Mouse (Mus musculus): ENCODE measurements around the gene Acot11. TPM values are rescaled to one million over a fixed set of nuclear protein-coding genes. Genes with fewer than 3 reads are reported as not detected.
A peak's percentile ranks its signal among the peaks of the same experiment; 100 is the strongest.

Acot11 gene
- polyA plus RNA-seq, 1 experiment from 2014 or later = 0.93 TPM

- H3K4me2 ChIP-seq (replicated peaks; ENCODE audit: low read depth, low read length) = no peak overlapping the region
- H3K4me3 ChIP-seq (ENCODE audit: low read depth, low read length) = no peak overlapping the region
- TF ChIP-seq EP300 (IDR thresholded peaks at IDR 0.05) = no peak
- no peak for TF ChIP-seq CTCF (IDR thresholded peaks at IDR 0.05)
- H3K27me3 ChIP-seq (replicated peaks; ENCODE audit: insufficient read depth, low read length) = no peaks in the 10 kb centered on the region
- 76% methylated on average over 10 of the region's 10 CpGs for WGBS
- no peaks in the 10 kb centered on the region for H3K36me3 ChIP-seq (ENCODE audit: insufficient read depth, low read length)
- no peak overlapping the region for H3K27ac ChIP-seq (ENCODE audit: low read length)
- ATAC-seq = no peak
- H3K9me3 ChIP-seq (ENCODE audit: low read length) = no peaks in the 10 kb centered on the region
- H3K9ac ChIP-seq (replicated peaks; ENCODE audit: low read depth) = no peak overlapping the region
- DNase-seq (ENCODE audit: low spot score) = no peak
- H3K4me1 ChIP-seq (ENCODE audit: insufficient read depth, low read depth, low read length) = no peaks in the 10 kb centered on the region
These were observed 100.8 kb downstream of the Acot11 start for GRCm38 (mm10) chr4:106703956-106704355.

- Histone ChIP-seq H3K9ac (replicated peaks; ENCODE audit: low read depth) (no peak overlapping the region), H3K36me3 (ENCODE audit: insufficient read depth, low read length) (no peaks in the 10 kb centered on the region), H3K27me3 (replicated peaks; ENCODE audit: insufficient read depth, low read length) (no peaks in the 10 kb centered on the region), H3K4me2 (replicated peaks; ENCODE audit: low read depth, low read length) (no peak overlapping the region), H3K4me1 (ENCODE audit: insufficient read depth, low read depth, low read length) (no peaks in the 10 kb centered on the region), H3K4me3 (ENCODE audit: low read depth, low read length) (no peak overlapping the region), H3K27ac (ENCODE audit: low read length) (no peak overlapping the region), H3K9me3 (ENCODE audit: low read length) (no peaks in the 10 kb centered on the region)
- whole genome bisulfite sequencing = 27% methylated on average over 4 of the region's 4 CpGs
- DNase-seq (ENCODE audit: low spot score) (no peak), ATAC-seq (no peak)
- TF ChIP-seq CTCF (IDR thresholded peaks at IDR 0.05) (no peak), EP300 (IDR thresholded peaks at IDR 0.05) (no peak)
These were observed 104.0 kb downstream of the Acot11 start for GRCm38 (mm10) chr4:106700798-106701197.

GRCm38 (mm10) chr4:106699989-106700388 lies 104.8 kb downstream of the Acot11 start:
- DNase-seq (ENCODE audit: low spot score) = peak; percentile 51
- Histone ChIP-seq H3K4me1 (ENCODE audit: insufficient read depth, low read depth, low read length) (no peaks in the 10 kb centered on the region), H3K9me3 (ENCODE audit: low read length) (no peaks in the 10 kb centered on the region), H3K27ac (ENCODE audit: low read length) (no peak overlapping the region), H3K9ac (replicated peaks; ENCODE audit: low read depth) (no peak overlapping the region), H3K4me2 (replicated peaks; ENCODE audit: low read depth, low read length) (no peak overlapping the region), H3K36me3 (ENCODE audit: insufficient read depth, low read length) (no peaks in the 10 kb centered on the region), H3K27me3 (replicated peaks; ENCODE audit: insufficient read depth, low read length) (no peaks in the 10 kb centered on the region), H3K4me3 (ENCODE audit: low read depth, low read length) (no peak overlapping the region)
- peak; percentile 69 for TF ChIP-seq CTCF (IDR thresholded peaks at IDR 0.05)
- no peak for TF ChIP-seq EP300 (IDR thresholded peaks at IDR 0.05)
- 14% methylated on average over 9 of the region's 9 CpGs for WGBS
- peak; percentile 48 for ATAC-seq

Other genes starting within 250 kb of the Acot11 start
- 5.0 and 5.7 TPM in 2 replicates for gene Dhcr24, start 244.0 kb downstream of the Acot11 start, polyA plus RNA-seq (2015; fragmentation: Nextera tagmentation; extraction: Ambion mirVana)
- not detected in 2 replicates for gene Lexm, start 187.8 kb downstream of the Acot11 start, polyA plus RNA-seq (2015; fragmentation: Nextera tagmentation; extraction: Ambion mirVana)
- 2.2 and 2.5 TPM in 2 replicates for gene Ttc22, start 182.6 kb downstream of the Acot11 start, polyA plus RNA-seq (2015; fragmentation: Nextera tagmentation; extraction: Ambion mirVana)
- gene Pars2, start 153.9 kb downstream of the Acot11 start, polyA plus RNA-seq (2015; fragmentation: Nextera tagmentation; extraction: Ambion mirVana) = 5.2 and 5.8 TPM in 2 replicates
- gene Ttc4, start 126.1 kb downstream of the Acot11 start, polyA plus RNA-seq (2015; fragmentation: Nextera tagmentation; extraction: Ambion mirVana) = 38.8 and 39.0 TPM in 2 replicates
- 0.05 and 0.43 TPM in 2 replicates for gene Mroh7, start 74.1 kb downstream of the Acot11 start, polyA plus RNA-seq (2015; fragmentation: Nextera tagmentation; extraction: Ambion mirVana)
- 0.31 and 0.40 TPM in 2 replicates for gene Fam151a, start 71.1 kb downstream of the Acot11 start, polyA plus RNA-seq (2015; fragmentation: Nextera tagmentation; extraction: Ambion mirVana)
- gene Ssbp3, start 105.7 kb upstream of the Acot11 start, polyA plus RNA-seq (2015; fragmentation: Nextera tagmentation; extraction: Ambion mirVana) = 40.2 and 49.8 TPM in 2 replicates

Measured in lung, postnatal 0 days (tissue).